Mouse (Mus musculus) ES-Bruce4 (cell line): ENCODE results near the gene Lrrc45. TPM values are rescaled to one million over a fixed set of nuclear protein-coding genes. Genes with fewer than 3 reads are reported as not detected.

ENCODE experiments used
- H3K27ac ChIP-seq: 2 replicates; pipeline ENCODE4 v1.5.1; 2012; ENCODE audit warnings: low read length, inconsistent platforms; ENCODE audit not compliant: insufficient read depth
- H3K27me3 ChIP-seq: 2 replicates; pipeline ENCODE4 v1.6.1; 2012; ENCODE audit warnings: mild to moderate bottlenecking, low read length, inconsistent platforms; ENCODE audit not compliant: control insufficient read depth, poor library complexity, insufficient read depth, severe bottlenecking
- H3K36me3 ChIP-seq: 2 replicates; pipeline ENCODE4 v1.6.1; 2012; ENCODE audit warnings: inconsistent platforms, mild to moderate bottlenecking, low read length, moderate library complexity; ENCODE audit not compliant: control insufficient read depth, poor library complexity, insufficient read depth, severe bottlenecking
- H3K4me1 ChIP-seq: one replicate; pipeline ENCODE4 v1.8.1; 2011; ENCODE audit warnings: low read length; ENCODE audit not compliant: control insufficient read depth, insufficient read depth
- H3K4me3 ChIP-seq: 2 replicates; pipeline ENCODE4 v1.5.1; 2011; ENCODE audit warnings: low read depth, mild to moderate bottlenecking, low read length
- H3K9ac ChIP-seq: 2 replicates; pipeline ENCODE4 v1.6.1; 2012; ENCODE audit warnings: low read depth, mild to moderate bottlenecking, inconsistent platforms; ENCODE audit not compliant: poor library complexity, severe bottlenecking
- H3K9me3 ChIP-seq: replicated peaks from 2 replicates; pipeline ENCODE4 v1.6.1; 2012; ENCODE audit warnings: mild to moderate bottlenecking, low read length, inconsistent platforms; ENCODE audit not compliant: control insufficient read depth, poor library complexity, insufficient read depth, severe bottlenecking
- CTCF ChIP-seq: IDR thresholded peaks from one replicate; pipeline ENCODE4 v1.8.1; 2011; ENCODE audit warnings: low read depth, low read length
- EP300 ChIP-seq: IDR thresholded peaks from 2 replicates; pipeline ENCODE4 v1.6.1; 2011; ENCODE audit warnings: low read depth, low read length; ENCODE audit not compliant: insufficient read depth
- POLR2A ChIP-seq: IDR thresholded peaks from one replicate; pipeline ENCODE4 v1.8.1; 2011; ENCODE audit warnings: low read length; ENCODE audit not compliant: insufficient read depth
- polyA plus RNA-seq: library from polyadenylated mRNA; stranded (reverse); fragments of >200 nt; gene quantifications from 2 replicates; pipeline ENCODE4 v1.2.4, GENCODE M21; 2011; ENCODE audit warnings: low read depth; ENCODE audit not compliant: missing spikeins, insufficient read depth, insufficient read length

Lrrc45 gene
- polyA plus RNA-seq, 1 experiment: 9.8 TPM

- no peak within 1 kb of the TSS for H3K27ac ChIP-seq
- TF ChIP-seq CTCF: no peak
- no peak for TF ChIP-seq EP300
- TF ChIP-seq POLR2A: no peak
- H3K36me3 ChIP-seq: no peaks in the 10 kb centered on the region
- H3K9me3 ChIP-seq: no peaks in the 10 kb centered on the region
- no peak within 1 kb of the TSS for H3K9ac ChIP-seq
- no peaks in the 10 kb centered on the region for H3K27me3 ChIP-seq
- H3K4me1 ChIP-seq: peaks cover 2% of the 10 kb centered on the region
- no peak within 1 kb of the TSS for H3K4me3 ChIP-seq
Observed at GRCm38 (mm10) chr11:120731858-120732680, 18.3 kb downstream of the Lrrc45 start, which contains the start of gene Cbr2. Gene Cbr2 (minus strand): TSS chr11:120732114.

- no peak overlapping the region for H3K9ac ChIP-seq
- H3K27ac ChIP-seq: no peak overlapping the region
- H3K27me3 ChIP-seq: no peaks in the 10 kb centered on the region
- no peaks in the 10 kb centered on the region for H3K36me3 ChIP-seq
- no peak overlapping the region for H3K4me3 ChIP-seq
- no peak for TF ChIP-seq POLR2A
- TF ChIP-seq EP300: no peak
- H3K9me3 ChIP-seq: no peaks in the 10 kb centered on the region
- peaks cover 2% of the 10 kb centered on the region for H3K4me1 ChIP-seq
Observed at GRCm38 (mm10) chr11:120733521-120733920, 19.8 kb downstream of the Lrrc45 start.

- Histone ChIP-seq H3K4me1 (no peaks in the 10 kb centered on the region), H3K9me3 (no peaks in the 10 kb centered on the region), H3K4me3 (no peak overlapping the region), H3K36me3 (no peaks in the 10 kb centered on the region), H3K27me3 (no peaks in the 10 kb centered on the region), H3K9ac (no peak overlapping the region), H3K27ac (no peak overlapping the region)
- no peak for TF ChIP-seq POLR2A
- no peak for TF ChIP-seq CTCF
- TF ChIP-seq EP300: no peak
Observed at GRCm38 (mm10) chr11:120736424-120736823, 22.7 kb downstream of the Lrrc45 start.

GRCm38 (mm10) chr11:120740981-120741380 lies 27.3 kb downstream of the Lrrc45 start:
- H3K9me3 ChIP-seq: no peaks in the 10 kb centered on the region
- no peak overlapping the region for H3K4me3 ChIP-seq
- no peaks in the 10 kb centered on the region for H3K4me1 ChIP-seq
- H3K36me3 ChIP-seq: no peaks in the 10 kb centered on the region
- H3K9ac ChIP-seq: no peak overlapping the region
- no peaks in the 10 kb centered on the region for H3K27me3 ChIP-seq
- H3K27ac ChIP-seq: no peak overlapping the region
- TF ChIP-seq EP300: no peak
- no peak for TF ChIP-seq POLR2A
- TF ChIP-seq CTCF: no peak

GRCm38 (mm10) chr11:120744121-120744701 lies 30.5 kb downstream of the Lrrc45 start:
- Histone ChIP-seq H3K36me3 (no peaks in the 10 kb centered on the region), H3K9ac (no peak overlapping the region), H3K4me3 (no peak overlapping the region), H3K4me1 (no peaks in the 10 kb centered on the region), H3K27me3 (no peaks in the 10 kb centered on the region), H3K9me3 (no peaks in the 10 kb centered on the region), H3K27ac (no peak overlapping the region)
- TF ChIP-seq POLR2A: no peak
- TF ChIP-seq CTCF: no peak
- TF ChIP-seq EP300: no peak

- Histone ChIP-seq H3K4me1 (no peaks in the 10 kb centered on the region), H3K4me3 (no peak overlapping the region), H3K27ac (no peak overlapping the region), H3K36me3 (no peaks in the 10 kb centered on the region), H3K9ac (no peak overlapping the region), H3K9me3 (no peaks in the 10 kb centered on the region), H3K27me3 (no peaks in the 10 kb centered on the region)
- no peak for TF ChIP-seq POLR2A
- no peak for TF ChIP-seq CTCF
- TF ChIP-seq EP300: no peak
Observed at GRCm38 (mm10) chr11:120747974-120748373, 34.2 kb downstream of the Lrrc45 start.
